Mouse (Mus musculus) forebrain, embryonic 11.5 days (tissue): ENCODE measurements around the gene Rgs17. TPM values are rescaled to one million over a fixed set of nuclear protein-coding genes. Genes with fewer than 3 reads are reported as not detected.
A peak's percentile ranks its signal among the peaks of the same experiment; 100 is the strongest.

Source experiments
- ATAC-seq: fragments of 200-750 bp; cut with Nextera tagmentation; replicated peaks from 2 replicates; pipeline ENCODE4 v1.8.0; 2017; ENCODE audit warnings: moderate TSS enrichment; ENCODE audit not compliant: low FRiP score
- DNase-seq: peaks from one replicate; pipeline ENCODE4 v3.0.0-alpha.2; 2017; ENCODE audit warnings: low spot score
- H3K27ac ChIP-seq: fragments of 300-500 bp; sonication (generic); 2 replicates; pipeline ENCODE4 v1.5.1; 2014; ENCODE audit warnings: low read depth, low read length
- H3K27me3 ChIP-seq: fragments of 300-500 bp; sonication (generic); 2 replicates; pipeline ENCODE4 v1.6.1; 2014; ENCODE audit warnings: mild to moderate bottlenecking, low read length, mixed read lengths; ENCODE audit not compliant: control insufficient read depth, insufficient read depth
- H3K36me3 ChIP-seq: fragments of 300-500 bp; sonication (generic); 2 replicates; pipeline ENCODE4 v1.6.1; 2014; ENCODE audit warnings: mild to moderate bottlenecking, low read length, moderate library complexity, mixed read lengths; ENCODE audit not compliant: control insufficient read depth, insufficient read depth
- H3K4me1 ChIP-seq: fragments of 300-500 bp; sonication (generic); replicated peaks from 2 replicates; pipeline ENCODE4 v1.6.1; 2014; ENCODE audit warnings: low read length, mixed read lengths; ENCODE audit not compliant: control insufficient read depth, insufficient read depth
- H3K4me2 ChIP-seq: fragments of 300-500 bp; sonication (generic); 2 replicates; pipeline ENCODE4 v1.6.1; 2014; ENCODE audit warnings: low read depth, mild to moderate bottlenecking, low read length, moderate library complexity, mixed read lengths; ENCODE audit not compliant: severe bottlenecking
- H3K4me3 ChIP-seq: fragments of 300-500 bp; sonication (generic); 2 replicates; pipeline ENCODE4 v1.5.1; 2014; ENCODE audit warnings: low read depth, low read length
- H3K9ac ChIP-seq: fragments of 300-500 bp; sonication (generic); 2 replicates; pipeline ENCODE4 v1.6.1; 2014; ENCODE audit warnings: low read length
- H3K9me3 ChIP-seq: fragments of 300-500 bp; sonication (generic); 2 replicates; pipeline ENCODE4 v1.6.1; 2016; ENCODE audit warnings: low read length, mixed read lengths; ENCODE audit not compliant: control insufficient read depth
- WGBS: fragments of 180-500 bp; shearing (Covaris S2); extraction: QIAGEN DNeasy Blood & Tissue Kit; methylation state at CpG from one replicate; pipeline ENCODE4 v1.1.7; 2014; 5-methylcytosine and 5-hydroxymethylcytosine counted together
- polyA plus RNA-seq: library from polyadenylated mRNA; unstranded; fragments of >200 nt; fragmentation: Nextera tagmentation; extraction: Ambion mirVana; gene quantifications from 2 replicates; pipeline ENCODE4 v1.2.1, GENCODE M21; 2014

Gene Rgs17
- polyA plus RNA-seq, 1 experiment from 2014 or later = 2.1 TPM

- peaks cover 3% of the 10 kb centered on the region for H3K4me1 ChIP-seq
- 52% methylated on average over 6 of the region's 6 CpGs for WGBS
- no peak for ATAC-seq
Measured at GRCm38 (mm10) chr10:5802866-5803265, 119.3 kb downstream of the Rgs17 start.

GRCm38 (mm10) chr10:5800490-5800889 lies 121.7 kb downstream of the Rgs17 start:
- H3K36me3 ChIP-seq = peaks cover 11% of the 10 kb centered on the region
- H3K4me3 ChIP-seq = no peak overlapping the region
- H3K9me3 ChIP-seq = no peaks in the 10 kb centered on the region
- 97% methylated on average over 1 of the region's 1 CpGs for WGBS
- peaks cover 3% of the 10 kb centered on the region for H3K4me1 ChIP-seq
- H3K9ac ChIP-seq = no peak overlapping the region
- ATAC-seq = no peak
- H3K4me2 ChIP-seq = no peak overlapping the region
- DNase-seq = no peak
- H3K27me3 ChIP-seq = no peaks in the 10 kb centered on the region
- no peak overlapping the region for H3K27ac ChIP-seq

More at GRCm38 (mm10) chr10:5802866-5803265, 119.3 kb downstream of the Rgs17 start:
- peak overlapping the region; percentile 81 for H3K4me3 ChIP-seq
- no peak for DNase-seq
- no peaks in the 10 kb centered on the region for H3K27me3 ChIP-seq
- H3K36me3 ChIP-seq = peaks cover 11% of the 10 kb centered on the region
- peak overlapping the region; percentile 56 for H3K4me2 ChIP-seq
- no peaks in the 10 kb centered on the region for H3K9me3 ChIP-seq
- H3K27ac ChIP-seq = no peak overlapping the region
- H3K9ac ChIP-seq = peak overlapping the region; percentile 67

GRCm38 (mm10) chr10:5798069-5798468 lies 124.1 kb downstream of the Rgs17 start:
- Histone ChIP-seq H3K9ac (no peak overlapping the region), H3K4me3 (no peak overlapping the region), H3K27me3 (no peaks in the 10 kb centered on the region), H3K36me3 (peaks cover 11% of the 10 kb centered on the region), H3K4me2 (no peak overlapping the region), H3K27ac (no peak overlapping the region), H3K4me1 (peaks cover 3% of the 10 kb centered on the region), H3K9me3 (no peaks in the 10 kb centered on the region)
- ATAC-seq (0 out of 2 replicates have a peak, but pooled peaks have one; percentile 20), DNase-seq (no peak)
- 89% methylated on average over 4 of the region's 4 CpGs for WGBS

- H3K9me3 ChIP-seq = no peaks in the 10 kb centered on the region
- DNase-seq (peak; percentile 63), ATAC-seq (0 out of 2 replicates have a peak, but pooled peaks have one; percentile 36)
- no peaks in the 10 kb centered on the region for H3K4me1 ChIP-seq
- no peaks in the 10 kb centered on the region for H3K36me3 ChIP-seq
- H3K4me2 ChIP-seq = no peak overlapping the region
- 25% methylated on average over 12 of the region's 12 CpGs for WGBS
- H3K27ac ChIP-seq = no peak overlapping the region
- no peak overlapping the region for H3K4me3 ChIP-seq
- H3K27me3 ChIP-seq = no peaks in the 10 kb centered on the region
- no peak overlapping the region for H3K9ac ChIP-seq
Measured at GRCm38 (mm10) chr10:5790657-5791056, 131.5 kb downstream of the Rgs17 start.

GRCm38 (mm10) chr10:5786923-5787322 lies 135.3 kb downstream of the Rgs17 start:
- Histone ChIP-seq H3K9me3 (no peaks in the 10 kb centered on the region), H3K4me1 (no peaks in the 10 kb centered on the region), H3K9ac (no peak overlapping the region), H3K4me2 (no peak overlapping the region), H3K27ac (no peak overlapping the region), H3K36me3 (no peaks in the 10 kb centered on the region), H3K4me3 (no peak overlapping the region), H3K27me3 (no peaks in the 10 kb centered on the region)
- WGBS = 26% methylated on average over 4 of the region's 4 CpGs
- ATAC-seq (no peak), DNase-seq (no peak)

Other genes starting within 250 kb of the Rgs17 start
- 90.4 and 101 TPM in 2 replicates for gene Fbxo5, start 116.8 kb downstream of the Rgs17 start, polyA plus RNA-seq
- 12.9 and 15.3 TPM in 2 replicates for gene Mtrf1l, start 98.5 kb downstream of the Rgs17 start, polyA plus RNA-seq